Mouse (Mus musculus) frontal cortex, postnatal 10 days (tissue): Measurements from ENCODE around the gene Dand5.
"Not testable (repeated sequence)": the region's sequence is repeated elsewhere in the genome, so short reads cannot be mapped to it uniquely, and the experiment has no call there.

Experiments
- DNase-seq, 2 experiments: peaks; one replicate each; pipeline ENCODE4 v3.0.0; 2022; ENCODE audit warnings: low spot score in 2 of 2, mixed read lengths in 1 of 2

Gene Dand5

DNA sequence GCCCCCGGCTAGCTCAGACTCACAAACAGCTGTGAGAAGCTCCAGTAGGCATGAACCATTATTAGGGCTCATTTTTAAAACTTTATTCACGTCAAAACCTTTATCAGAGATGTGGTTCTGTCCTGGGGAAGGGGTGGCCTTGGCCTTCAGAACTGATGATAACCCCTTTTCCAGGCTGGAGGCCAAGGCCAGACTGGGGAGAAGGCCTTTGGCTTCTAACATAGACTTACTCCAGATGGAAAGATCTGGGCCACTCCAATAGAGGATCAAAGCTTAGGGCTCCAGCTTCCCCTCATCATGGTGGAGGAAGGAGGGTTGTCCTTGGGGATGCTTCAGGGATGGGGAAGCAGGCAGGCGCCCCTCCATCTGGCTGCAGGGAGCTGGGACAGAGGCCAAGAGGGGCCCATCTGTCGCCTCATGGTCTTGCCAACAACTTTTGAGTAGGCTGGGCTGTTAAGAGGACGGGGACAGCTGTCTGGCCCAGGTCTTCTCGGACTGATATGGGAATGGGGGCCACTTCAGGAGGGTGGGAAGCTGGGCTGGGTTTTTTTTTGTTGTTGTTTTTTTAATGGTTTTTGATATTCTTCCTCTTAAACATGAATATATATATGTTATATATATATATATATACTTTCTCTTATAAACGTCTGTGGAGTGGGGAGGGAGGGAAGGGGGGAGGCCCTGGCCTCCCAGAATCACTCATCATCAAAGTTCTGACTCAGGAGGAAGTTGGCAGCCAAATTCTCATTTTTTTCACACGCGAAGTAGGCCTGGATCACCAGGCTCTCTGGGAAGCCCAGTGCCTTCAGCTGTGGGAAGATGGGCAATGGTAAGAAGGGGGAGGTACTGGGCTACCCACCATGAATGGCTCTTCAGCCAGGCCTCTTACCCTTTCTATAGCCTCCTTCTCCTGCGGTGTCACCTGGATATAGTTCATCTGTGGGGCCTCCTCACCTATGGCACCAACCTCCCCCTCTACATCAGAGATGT, 12.5 kb upstream of the Dand5 start:
- DNase-seq: peak; percentile 67 to 68

DNA sequence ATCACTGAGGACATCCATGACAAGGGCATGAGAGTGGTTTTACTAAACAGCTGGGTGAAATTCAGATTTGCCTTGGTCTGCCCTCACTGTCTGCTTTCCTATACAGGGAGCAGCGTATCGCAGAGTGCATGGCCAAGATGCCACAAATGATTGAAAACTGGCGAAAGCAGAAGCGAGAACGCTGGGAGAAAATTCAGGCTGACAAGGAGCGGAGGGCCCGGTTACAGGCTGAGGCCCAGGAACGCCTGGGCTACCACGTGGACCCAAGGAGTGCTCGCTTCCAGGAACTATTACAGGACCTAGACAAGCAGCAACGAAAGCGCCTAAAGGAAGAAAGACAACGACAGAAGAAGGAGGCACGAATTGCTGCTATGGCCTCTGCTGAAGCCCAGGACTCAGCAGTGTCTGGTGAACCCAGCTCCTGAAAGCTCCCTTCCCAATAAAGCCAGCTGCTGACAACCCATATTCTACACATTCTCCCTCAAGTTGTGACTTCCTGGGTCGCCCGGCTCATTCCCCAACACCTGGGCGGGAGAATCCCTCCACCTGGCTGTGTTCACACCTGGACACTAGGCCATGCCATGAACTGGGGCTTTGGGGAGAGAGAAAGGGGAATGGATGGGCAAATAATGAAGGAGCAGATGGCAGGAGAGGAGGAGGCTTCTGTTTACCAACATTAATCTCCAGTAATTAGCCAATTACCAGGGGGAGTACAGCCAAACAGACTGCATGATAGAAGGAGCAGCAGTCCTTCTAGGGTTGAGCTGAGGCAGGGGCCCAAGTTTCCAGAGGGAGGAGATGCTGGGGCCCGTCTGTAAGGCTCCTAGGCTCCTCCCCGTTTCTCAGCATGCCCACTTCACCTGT, 11.6 kb upstream of the Dand5 start:
- no peak for DNase-seq

DNA sequence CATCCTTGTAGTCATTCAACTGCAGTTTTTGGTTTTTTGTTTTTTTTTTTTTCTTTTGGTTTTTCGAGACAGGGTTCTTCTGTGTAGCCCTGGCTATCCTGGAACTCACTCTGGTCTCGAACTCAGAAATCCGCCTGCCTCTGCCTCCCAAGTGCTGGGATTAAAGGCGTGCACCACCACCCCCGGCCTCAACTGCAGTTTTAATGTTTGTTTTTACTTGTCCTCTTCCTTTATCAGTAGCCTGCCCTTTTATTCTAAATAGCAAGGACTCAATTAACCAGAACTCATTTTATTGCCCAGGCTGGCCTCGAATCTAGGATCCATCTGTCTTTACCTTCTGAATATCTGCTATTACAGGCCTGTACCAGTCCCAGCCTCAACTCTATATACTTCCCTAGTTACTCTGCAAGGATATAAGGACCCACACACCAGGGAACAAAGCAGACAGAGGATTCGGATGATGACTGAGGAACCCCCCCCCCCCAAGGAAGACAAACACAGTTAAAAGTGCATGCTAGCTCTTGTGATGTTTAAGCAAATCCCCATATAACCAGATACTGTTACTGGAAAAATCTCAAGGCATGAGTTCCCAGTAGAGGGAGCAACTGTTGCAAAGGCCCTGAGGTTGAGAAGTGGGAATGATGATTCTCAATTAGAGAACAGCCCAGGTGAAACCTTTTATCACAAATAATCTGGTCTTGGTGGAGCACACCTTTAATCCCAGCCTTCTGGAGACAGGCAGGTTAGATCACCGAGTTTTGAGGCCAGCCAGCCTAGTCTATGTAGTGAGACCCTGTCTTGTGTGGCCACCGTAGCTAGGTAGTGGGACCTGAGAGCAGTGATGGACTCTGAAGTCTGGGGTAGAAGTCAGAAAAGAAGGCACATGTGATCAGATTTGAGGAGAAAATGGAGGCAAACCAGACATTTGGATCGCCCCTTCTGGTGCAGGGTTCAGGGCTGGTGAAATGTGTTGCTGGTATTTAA, 10.4 kb upstream of the Dand5 start:
- no peak for DNase-seq

DNA sequence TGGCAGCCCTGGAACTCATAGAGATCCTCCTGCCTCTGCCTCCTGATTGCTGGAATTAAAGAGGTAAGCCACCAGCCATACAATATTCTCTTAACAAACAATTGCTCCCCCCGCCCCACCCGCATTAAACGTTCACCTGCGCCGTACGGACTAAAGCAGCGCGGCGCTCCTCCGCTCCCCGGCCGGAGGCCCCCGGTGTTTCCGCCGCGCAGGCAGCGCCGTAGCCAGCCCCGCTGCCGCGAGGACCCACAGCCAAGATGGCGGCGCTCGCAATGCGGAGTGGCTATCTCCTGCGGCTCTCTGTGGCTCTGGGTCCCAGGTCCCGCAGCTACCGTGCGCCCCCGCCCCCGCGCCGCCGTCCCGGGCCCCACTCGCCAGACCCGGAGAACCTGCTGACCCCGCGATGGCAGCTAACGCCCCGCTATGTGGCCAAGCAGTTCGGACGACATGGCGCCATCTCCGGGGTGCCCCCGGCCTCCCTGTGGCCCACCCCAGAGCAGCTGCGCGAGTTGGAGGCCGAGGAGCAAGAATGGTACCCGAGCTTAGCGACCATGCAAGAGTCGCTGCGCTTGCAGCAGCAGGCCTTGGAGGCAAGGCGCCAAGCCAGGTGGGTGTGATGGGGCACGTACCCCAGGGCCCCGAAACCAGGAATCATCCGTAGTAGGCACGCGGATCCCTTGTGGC, 9.6 kb upstream of the Dand5 start:
- DNase-seq: peak; percentile 63 to 78

DNA sequence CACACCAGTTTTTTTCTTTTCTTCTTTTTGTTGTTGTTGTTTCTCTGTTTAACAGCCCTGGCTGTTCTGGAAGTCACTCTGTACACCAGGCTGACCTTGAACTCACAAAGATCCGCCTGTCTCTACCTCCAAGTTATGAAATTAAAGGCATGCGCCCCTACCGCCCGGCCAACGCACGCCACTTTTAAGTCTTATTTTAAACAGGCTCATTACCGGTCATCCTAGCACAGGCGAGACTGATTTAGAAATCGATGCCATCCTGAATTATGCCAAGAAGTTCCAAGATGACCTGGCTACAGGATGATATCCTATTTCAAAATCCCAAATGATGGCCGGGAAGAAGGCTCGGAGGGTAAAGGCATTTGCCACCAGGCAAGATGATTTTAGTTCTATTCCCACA, 8.9 kb upstream of the Dand5 start, which contains the start of gene Gadd45gip1:
Gene Gadd45gip1 (plus strand): TSS at position 33 of the 400 bp plus-strand sequence.
- DNase-seq: no peak

DNA sequence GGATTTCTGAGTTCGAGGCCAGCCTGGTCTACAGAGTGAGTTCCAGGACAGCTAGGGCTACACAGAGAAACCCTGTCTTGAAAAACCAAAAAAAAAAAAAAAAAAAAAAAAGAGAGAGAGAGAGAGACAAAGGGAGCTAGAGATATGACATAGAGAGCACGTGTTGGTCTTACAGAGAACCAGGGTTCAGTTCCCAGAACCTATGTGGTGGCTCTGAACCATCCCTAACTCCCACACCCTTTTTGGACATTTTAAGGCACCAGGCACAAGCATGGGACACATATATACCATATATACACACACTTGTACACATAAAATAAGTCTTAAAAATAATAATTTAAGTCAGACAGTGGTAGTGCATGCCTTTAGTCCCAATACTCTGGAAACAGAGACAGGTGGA, 3.9 kb upstream of the Dand5 start:
- DNase-seq: not testable (repeated sequence)

DNA sequence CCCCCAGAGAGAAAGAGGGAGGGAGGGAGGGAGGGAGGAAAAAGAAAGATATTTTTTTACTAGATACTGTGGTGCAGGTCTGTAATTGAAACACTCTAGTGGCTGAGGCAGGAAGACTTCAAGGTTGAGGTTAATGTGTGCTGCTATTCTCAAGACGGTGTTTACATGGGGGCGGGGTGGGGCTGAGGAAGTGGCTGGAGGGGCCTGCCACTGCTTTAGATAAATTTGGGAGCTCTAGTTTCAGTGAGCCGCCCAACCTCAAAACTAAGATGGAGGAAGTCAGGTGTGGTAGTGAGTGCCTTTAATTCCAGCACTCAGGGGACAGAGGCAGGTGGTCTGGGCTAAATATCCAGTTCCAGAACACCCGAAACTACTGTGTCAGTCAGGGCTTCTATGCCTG, 3.0 kb upstream of the Dand5 start:
- no peak for DNase-seq

DNA sequence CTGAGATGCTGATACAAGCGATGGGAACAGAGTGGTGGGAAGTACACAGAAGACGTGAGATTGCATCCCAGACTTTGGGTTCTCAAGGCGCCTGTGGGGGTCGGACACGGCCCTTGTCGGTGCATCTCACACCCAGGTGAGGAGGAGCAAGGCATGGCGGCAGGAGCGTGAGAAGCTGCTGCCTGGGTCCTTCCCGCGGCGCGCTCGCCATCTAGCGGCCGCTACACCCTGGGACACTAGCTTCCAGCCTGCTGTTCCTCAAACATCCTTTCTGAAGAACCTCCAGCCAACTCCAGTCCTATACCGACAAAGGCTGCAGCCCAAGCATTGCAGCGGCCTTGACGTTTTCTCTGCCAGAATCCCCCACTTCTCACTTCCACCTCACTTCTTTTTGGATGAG, 1.0 kb upstream of the Dand5 start:
- peak in 1 of 2 experiments; percentile 63 for DNase-seq

DNA sequence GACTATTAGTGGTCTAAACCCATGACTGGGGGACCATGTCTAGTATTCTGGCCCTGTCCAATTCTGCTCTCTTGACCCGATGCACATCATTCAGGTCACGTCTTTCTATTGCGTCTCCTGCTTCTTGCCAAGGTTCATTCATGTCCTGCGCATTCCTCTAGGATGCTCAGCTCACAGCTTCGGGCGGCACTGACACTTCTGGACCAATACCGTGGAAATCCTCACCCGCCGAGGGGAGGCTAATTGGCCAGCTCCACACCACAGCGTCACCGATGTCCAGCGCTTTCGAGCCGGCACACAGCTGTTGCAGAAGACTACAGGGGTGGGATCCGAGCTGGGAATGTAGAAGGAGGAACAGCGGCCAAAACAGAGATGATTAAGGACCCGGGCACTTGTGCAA, 6.5 kb downstream of the Dand5 start:
- DNase-seq: no peak

DNA sequence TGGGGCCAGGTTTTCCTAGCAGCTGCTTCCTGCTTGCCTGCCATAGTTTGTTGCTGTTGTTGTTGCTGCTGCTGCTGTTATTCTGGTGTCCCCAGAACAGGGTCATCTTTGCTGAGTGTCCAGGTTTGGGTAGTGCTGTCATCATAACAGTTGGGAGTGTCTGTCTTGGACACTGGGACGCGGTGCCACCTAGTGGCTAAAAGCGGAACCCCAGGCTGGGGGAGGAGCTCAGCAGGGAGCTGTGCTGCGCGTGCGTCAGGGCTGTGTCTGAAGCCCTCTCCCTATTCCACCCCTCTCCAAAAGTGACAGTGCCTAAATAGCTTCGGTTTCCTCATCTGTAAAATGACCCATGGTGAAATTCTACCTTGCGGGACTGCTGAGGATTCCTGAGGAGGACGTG, 7.1 kb downstream of the Dand5 start:
- DNase-seq: peak; percentile 90 to 91

DNA sequence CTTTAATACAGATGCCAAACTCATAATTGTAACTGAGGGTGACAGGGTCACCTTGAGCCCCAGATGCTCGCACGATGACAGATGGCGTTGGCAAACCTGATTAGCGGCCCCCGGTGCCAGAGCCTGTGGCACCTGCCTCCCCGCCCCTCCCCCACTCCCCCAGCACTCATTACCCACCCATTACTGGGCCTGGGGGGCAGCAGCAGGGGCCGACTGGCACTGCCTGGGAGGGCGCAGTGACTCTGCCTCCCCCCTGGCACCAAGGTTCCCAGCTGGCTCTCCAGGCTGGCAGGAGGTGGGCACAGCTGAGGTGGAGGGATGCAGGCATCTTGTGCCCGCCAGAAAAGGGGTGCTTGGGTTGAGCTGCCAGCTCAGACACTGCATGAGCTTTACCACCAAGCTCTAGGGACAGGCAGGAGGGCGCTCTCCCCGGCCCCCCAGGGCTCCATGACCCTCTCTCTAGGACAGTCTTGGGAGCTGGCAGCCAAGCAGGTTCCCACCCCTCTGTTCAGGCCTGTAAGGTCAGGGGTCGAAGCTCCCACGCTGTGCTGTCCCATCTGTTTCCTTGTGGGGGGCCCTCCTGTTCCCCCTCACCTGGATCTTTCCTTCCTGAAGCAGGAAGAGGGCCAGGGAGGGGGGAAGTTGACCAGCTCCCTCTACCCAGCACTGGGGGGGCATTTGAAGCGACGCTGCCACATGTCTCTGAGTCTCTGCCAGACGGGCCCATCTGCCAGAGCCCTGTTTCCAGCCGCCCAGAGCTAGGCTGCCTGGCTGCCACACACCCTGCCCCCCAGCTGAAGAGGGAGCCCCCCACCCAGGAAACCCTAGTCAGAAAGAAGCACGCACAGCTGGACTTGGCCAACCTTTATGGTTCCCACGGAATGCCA, 7.8 kb downstream of the Dand5 start:
- DNase-seq: no peak

DNA sequence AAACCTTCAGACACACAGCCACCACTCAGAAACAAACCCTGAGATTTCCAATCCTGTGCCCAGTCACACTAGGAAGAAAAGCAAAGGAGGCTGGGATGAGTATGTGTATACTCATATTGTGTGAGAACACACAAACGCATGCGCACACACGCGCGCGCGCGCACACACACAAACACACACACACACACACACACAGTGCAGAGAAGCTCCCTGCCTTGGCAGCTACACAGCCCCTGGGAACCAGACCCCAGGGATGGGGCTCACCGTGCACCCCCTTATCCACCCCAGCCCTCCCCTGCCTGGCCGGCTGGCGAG, 8.4 kb downstream of the Dand5 start:
- DNase-seq: no peak

DNA sequence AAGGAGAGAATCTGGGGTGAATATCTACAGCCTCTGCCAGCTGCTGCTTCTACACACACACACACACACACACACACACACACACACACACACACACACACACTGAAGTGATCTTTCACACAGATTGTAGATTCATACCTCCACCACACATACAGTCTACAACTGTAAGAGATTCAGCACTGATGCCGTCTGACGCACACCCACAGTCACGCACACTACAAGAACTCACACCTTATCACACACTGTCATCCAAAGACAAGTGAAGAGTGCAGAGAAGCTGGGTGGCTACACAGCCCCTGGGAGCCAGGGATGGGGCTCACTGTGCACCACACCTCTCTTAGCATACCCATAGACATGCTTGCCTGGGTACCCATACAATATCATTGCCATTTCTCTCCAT, 8.8 kb downstream of the Dand5 start:
- no peak for DNase-seq

DNA sequence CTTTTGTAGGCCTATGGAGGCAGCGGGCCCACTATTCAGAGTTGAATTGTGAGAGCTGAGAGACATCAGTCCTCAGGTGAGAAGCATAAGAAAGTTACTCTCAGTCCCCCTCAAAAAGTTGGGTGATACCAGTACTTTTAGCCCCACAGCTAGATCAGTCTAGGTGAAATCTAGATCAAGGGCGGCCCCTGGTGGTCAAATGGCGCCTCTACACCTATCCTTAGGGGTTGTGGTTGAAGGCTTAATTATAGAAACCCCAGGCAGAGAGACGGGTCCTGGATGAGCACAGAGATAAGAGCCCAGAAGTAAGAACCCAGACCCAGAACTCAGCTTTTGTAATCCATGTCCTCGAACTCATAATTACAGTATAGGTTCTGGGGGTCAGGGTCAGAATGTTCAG, 9.6 kb downstream of the Dand5 start:
- DNase-seq: peak in 1 of 2 experiments; percentile 83

DNA sequence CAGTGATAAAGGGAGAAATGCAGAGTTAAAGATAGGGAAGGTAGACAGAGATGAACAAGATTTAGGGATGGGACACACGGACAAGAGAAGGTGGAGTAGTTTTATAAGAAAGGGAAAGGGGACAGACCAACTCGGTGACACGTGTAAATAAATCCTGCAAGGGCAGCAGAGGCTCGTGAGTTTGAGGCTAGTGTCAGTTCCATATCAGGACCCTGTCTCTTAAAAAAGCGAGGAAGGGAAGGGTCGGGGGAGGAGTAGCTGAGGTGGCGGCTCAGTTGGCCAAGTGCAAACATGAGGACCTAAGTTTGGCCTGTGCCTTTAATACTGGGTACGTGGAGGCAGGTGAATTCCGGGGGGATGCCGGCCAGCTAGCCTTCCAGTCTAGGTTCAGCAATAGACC, 11.3 kb downstream of the Dand5 start:
- DNase-seq: no peak

DNA sequence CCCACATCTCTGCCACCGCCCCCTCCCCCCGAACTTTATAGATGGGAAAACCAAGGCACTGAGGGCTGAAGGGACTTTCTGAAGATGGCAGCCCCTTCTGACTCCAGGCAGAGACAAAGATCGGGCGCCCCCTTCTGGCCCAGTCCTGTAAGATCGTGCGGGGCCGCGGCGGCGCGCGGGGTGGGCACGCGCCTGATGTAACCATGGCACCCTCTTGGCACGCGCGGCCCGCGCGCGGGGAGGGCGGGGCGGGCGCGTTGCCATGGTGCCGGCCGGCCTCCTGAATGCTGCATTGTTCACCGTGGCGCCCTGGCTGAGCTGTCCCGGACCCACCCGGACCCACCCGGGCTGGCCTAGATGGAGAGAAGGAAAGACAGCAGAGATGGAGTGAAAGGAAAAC, 11.7 kb downstream of the Dand5 start:
- DNase-seq: peak; percentile 89 to 95

DNA sequence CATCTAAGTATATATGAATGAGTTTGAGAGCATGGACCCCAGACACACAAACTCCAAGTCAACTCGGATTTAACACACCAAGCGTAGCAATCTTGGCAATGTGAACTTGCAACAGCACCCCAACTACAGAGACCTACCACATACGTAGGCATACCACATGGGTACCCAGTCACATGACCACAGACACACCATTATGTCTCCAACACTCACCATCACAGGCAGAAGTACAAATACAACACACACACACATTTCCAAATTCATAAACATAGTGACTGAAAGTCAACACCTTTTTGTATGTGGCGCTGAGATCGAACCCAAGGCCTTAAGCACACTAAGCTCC, 12.7 kb downstream of the Dand5 start:
- no peak for DNase-seq

DNA sequence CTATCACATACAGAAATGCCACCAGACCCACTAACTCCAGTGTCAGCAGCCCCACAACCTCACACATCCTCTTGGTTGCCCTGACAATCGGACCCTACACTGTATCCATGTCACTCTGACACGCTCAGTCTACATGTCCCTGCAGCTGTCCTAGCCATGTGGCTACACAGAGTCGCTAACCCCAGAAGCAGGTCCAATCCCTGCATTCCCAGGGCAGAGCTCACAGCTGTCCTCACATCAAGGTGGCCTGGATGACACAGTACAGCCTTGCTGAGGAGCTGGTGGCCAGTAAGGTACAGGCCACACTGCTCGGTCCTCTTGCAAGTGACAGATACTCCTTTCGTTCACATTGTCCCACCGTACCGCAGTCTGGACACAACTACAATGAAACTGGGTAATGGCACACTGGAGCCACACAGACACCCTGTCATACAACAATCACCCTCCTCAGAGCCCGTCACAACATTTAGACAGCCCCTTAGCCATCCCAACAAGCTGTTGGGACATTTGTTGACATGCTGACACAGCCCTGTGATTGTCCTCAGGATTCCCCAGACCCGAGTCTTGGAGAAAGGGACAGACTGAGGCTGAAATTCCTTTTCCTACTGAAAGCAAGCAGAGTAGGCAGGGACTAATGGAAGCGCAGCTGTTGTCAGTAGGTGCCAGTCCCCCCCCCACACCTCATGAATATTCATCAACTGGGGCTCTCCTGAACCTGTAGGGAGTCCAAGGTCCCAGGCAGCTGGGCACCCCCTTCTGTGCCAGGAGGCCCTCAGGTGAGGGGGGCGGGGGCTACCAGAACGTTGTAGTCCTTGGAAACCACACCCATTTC, 13.3 kb downstream of the Dand5 start:
- DNase-seq: no peak

DNA sequence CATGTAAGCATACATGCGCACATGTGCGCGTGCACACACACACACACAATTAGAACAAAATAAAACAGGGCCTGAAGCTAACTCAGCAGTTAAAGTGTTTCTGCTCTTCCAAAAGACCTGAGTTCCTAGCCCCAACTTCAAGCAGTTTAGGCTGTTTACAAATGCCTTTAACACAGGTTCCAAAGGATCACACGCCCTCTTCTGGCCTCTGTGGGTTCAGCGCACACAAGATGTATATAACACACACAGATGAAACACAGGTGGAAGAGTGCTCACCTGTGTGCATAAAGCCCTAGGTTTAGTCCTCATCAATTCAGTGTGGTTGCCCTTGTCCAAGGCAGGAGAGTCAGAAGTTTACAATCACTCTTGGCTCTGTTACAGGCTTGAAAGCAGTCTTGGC, 16.6 kb downstream of the Dand5 start:
- no peak for DNase-seq
